Mouse (Mus musculus): Measurements from ENCODE around the gene Elane. TPM values are rescaled to one million over a fixed set of nuclear protein-coding genes. Genes with fewer than 3 reads are reported as not detected.

The Elane gene
- polyA plus RNA-seq, 1 experiment: not detected

GRCm38 (mm10) chr10:79862925-79863324 is 23.1 kb upstream of the Elane start:
- peaks cover 1% of the 10 kb centered on the region; the same call in 1 of the 2 replicates for H3K4me1 ChIP-seq (ENCODE audit: control insufficient read depth, insufficient read depth, low read length)

GRCm38 (mm10) chr10:79864351-79865188 is 21.5 kb upstream of the Elane start:
- TF ChIP-seq CTCF (IDR thresholded peaks at IDR 0.05; ENCODE audit: extremely low read depth, insufficient read depth, low read length) (no peak), POLR2A (IDR thresholded peaks at IDR 0.05; ENCODE audit: extremely low read depth, insufficient read depth, low read length) (no peak)
- H3K4me3 ChIP-seq (ENCODE audit: insufficient read depth, low read length): no peak overlapping the region
- 0 out of 2 replicates have a peak, but pooled peaks cover 1% of the 10 kb centered on the region for H3K4me1 ChIP-seq (ENCODE audit: control insufficient read depth, insufficient read depth, low read length)
- H3K27ac ChIP-seq (ENCODE audit: insufficient read depth, low read length): no peak overlapping the region

More at GRCm38 (mm10) chr10:79862925-79863324, 23.1 kb upstream of the Elane start:
- Histone ChIP-seq H3K4me3 (ENCODE audit: insufficient read depth, low read length) (no peak overlapping the region), H3K27ac (ENCODE audit: insufficient read depth, low read length) (no peak overlapping the region)
- TF ChIP-seq CTCF (IDR thresholded peaks at IDR 0.05; ENCODE audit: extremely low read depth, insufficient read depth, low read length): no peak
- no peak for TF ChIP-seq POLR2A (IDR thresholded peaks at IDR 0.05; ENCODE audit: extremely low read depth, insufficient read depth, low read length)

GRCm38 (mm10) chr10:79865189-79865601 is 20.9 kb upstream of the Elane start:
- Histone ChIP-seq H3K4me3 (ENCODE audit: insufficient read depth, low read length) (no peak overlapping the region), H3K27ac (ENCODE audit: insufficient read depth, low read length) (no peak overlapping the region), H3K4me1 (ENCODE audit: control insufficient read depth, insufficient read depth, low read length) (0 out of 2 replicates have a peak, but pooled peaks cover 1% of the 10 kb centered on the region)
- no peak for TF ChIP-seq POLR2A (IDR thresholded peaks at IDR 0.05; ENCODE audit: extremely low read depth, insufficient read depth, low read length)
- TF ChIP-seq CTCF (IDR thresholded peaks at IDR 0.05; ENCODE audit: extremely low read depth, insufficient read depth, low read length): no peak

GRCm38 (mm10) chr10:79865801-79866295 is 20.2 kb upstream of the Elane start:
- H3K4me1 ChIP-seq (ENCODE audit: control insufficient read depth, insufficient read depth, low read length): 0 out of 2 replicates have a peak, but pooled peaks cover 1% of the 10 kb centered on the region
- no peak for TF ChIP-seq POLR2A (IDR thresholded peaks at IDR 0.05; ENCODE audit: extremely low read depth, insufficient read depth, low read length)
- 0 out of 2 replicates have a peak, but pooled peaks have one; percentile 19 for TF ChIP-seq CTCF (IDR thresholded peaks at IDR 0.05; ENCODE audit: extremely low read depth, insufficient read depth, low read length)
- H3K27ac ChIP-seq (ENCODE audit: insufficient read depth, low read length): no peak overlapping the region
- no peak overlapping the region for H3K4me3 ChIP-seq (ENCODE audit: insufficient read depth, low read length)

DNA sequence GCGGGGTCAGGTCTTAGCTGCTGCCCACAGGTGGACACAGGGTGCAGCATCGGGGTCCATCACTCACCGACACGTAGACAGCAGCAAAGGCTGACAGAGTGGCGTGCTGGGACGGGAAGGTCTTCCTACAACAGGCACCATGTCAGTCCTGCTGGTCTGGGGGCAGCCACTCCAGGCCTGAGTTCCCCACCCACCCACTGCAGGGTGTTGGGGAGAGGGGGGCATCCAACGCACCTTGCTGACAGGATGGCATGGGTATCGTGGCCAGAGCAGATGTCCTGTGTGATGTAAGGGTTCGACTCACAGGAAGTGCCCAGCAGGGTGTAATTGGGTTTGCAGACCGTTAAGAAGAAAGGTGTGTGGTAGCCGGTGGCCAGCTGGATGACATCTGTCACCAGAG is 19.4 kb upstream of the Elane start:
- no peak overlapping the region for H3K4me3 ChIP-seq (ENCODE audit: insufficient read depth, low read length)
- 0 out of 2 replicates have a peak, but pooled peaks cover 1% of the 10 kb centered on the region for H3K4me1 ChIP-seq (ENCODE audit: control insufficient read depth, insufficient read depth, low read length)
- TF ChIP-seq POLR2A (IDR thresholded peaks at IDR 0.05; ENCODE audit: extremely low read depth, insufficient read depth, low read length) (no peak), CTCF (IDR thresholded peaks at IDR 0.05; ENCODE audit: extremely low read depth, insufficient read depth, low read length) (no peak)
- H3K27ac ChIP-seq (ENCODE audit: insufficient read depth, low read length): no peak overlapping the region

DNA sequence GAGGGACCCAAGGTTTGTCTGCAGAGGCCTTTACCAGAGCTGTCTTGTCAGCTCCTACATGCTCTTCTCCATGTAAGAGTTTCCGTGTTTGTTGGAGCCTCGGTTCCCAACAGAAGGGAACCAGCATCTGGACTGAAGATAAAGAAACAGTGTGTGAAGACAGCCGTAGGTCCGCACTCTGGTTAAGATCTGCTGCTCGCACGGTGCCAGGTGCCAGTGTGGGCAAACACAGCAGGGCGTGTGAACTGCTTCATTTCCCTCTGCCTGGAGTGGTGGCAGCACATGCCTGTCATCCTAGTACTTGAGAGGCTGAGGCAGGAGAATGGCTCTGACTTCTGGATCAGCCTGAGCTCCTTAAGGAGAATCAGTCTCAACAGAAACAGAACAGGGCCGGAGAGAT is 14.2 kb upstream of the Elane start:
- TF ChIP-seq CTCF (IDR thresholded peaks at IDR 0.05; ENCODE audit: extremely low read depth, insufficient read depth, low read length) (no peak), POLR2A (IDR thresholded peaks at IDR 0.05; ENCODE audit: extremely low read depth, insufficient read depth, low read length) (no peak)
- H3K27ac ChIP-seq (ENCODE audit: insufficient read depth, low read length): no peak overlapping the region
- H3K4me1 ChIP-seq (ENCODE audit: control insufficient read depth, insufficient read depth, low read length): no peaks in the 10 kb centered on the region
- no peak overlapping the region for H3K4me3 ChIP-seq (ENCODE audit: insufficient read depth, low read length)

GRCm38 (mm10) chr10:79872862-79873261 is 13.2 kb upstream of the Elane start:
- TF ChIP-seq CTCF (IDR thresholded peaks at IDR 0.05; ENCODE audit: extremely low read depth, insufficient read depth, low read length): no peak
- H3K27ac ChIP-seq (ENCODE audit: insufficient read depth, low read length): no peak overlapping the region
- no peaks in the 10 kb centered on the region for H3K4me1 ChIP-seq (ENCODE audit: control insufficient read depth, insufficient read depth, low read length)
- peak overlapping the region; percentile 86; the same call in 1 of the 2 replicates for H3K4me3 ChIP-seq (ENCODE audit: insufficient read depth, low read length)

DNA sequence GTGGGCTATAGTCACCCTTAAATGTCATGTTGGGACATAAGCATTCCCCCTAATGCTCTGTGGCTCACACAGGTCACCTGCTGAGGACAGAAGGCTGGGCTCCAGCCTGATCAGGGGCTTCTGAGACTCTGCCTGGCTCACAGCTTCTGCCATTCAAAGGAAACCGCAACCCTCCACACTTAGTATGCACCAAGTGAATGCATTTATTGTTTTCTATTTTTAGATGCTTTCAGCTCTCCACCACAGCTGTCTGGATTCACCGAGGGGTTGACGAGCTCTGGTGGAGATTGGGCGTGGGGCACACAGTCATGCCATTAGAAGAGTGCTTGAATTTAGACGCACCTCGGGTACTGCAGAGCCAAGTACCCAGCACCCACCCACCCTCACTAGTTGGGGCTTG is 12.7 kb upstream of the Elane start:
- no peaks in the 10 kb centered on the region for H3K4me1 ChIP-seq (ENCODE audit: control insufficient read depth, insufficient read depth, low read length)
- no peak overlapping the region for H3K27ac ChIP-seq (ENCODE audit: insufficient read depth, low read length)

DNA sequence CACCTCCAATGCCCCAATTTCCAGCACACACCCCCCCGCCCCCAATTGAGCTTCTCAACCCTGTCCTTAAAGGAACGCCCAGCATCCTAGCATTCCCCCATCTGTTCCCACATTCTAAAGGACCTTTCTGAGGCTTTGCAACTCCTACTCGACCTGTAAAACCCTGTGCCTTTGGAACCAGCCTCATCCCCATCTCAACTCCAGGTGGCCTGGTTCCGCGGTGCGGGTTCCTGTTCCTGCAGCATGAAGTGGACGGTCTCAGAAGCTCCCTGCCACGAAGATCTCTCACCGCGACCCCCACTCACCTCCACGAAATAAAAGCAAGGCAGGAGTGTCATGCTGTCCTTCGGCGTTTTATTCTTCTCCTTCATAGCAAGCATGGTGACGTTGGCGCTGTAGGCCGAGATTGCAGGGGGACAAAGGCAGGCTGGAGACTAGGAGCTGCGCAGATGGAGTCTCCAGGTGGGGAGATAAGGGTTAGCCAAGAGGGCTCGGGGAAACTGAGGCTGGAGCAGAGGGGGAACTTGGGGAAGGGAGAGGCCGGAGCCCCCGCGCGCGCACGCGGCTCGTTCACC is 12.2 kb upstream of the Elane start:
- Histone ChIP-seq H3K4me3 (ENCODE audit: insufficient read depth, low read length) (peak overlapping the region; percentile 86), H3K27ac (ENCODE audit: insufficient read depth, low read length) (peak overlapping the region; percentile 55), H3K4me1 (ENCODE audit: control insufficient read depth, insufficient read depth, low read length) (no peaks in the 10 kb centered on the region)
- no peak for TF ChIP-seq POLR2A (IDR thresholded peaks at IDR 0.05; ENCODE audit: extremely low read depth, insufficient read depth, low read length)
- no peak for TF ChIP-seq CTCF (IDR thresholded peaks at IDR 0.05; ENCODE audit: extremely low read depth, insufficient read depth, low read length)

More for the DNA sequence above, 12.7 kb upstream of the Elane start:
- H3K4me3 ChIP-seq (ENCODE audit: insufficient read depth, low read length): peak overlapping the region; percentile 86
- no peak for TF ChIP-seq CTCF (IDR thresholded peaks at IDR 0.05; ENCODE audit: extremely low read depth, insufficient read depth, low read length)
- TF ChIP-seq POLR2A (IDR thresholded peaks at IDR 0.05; ENCODE audit: extremely low read depth, insufficient read depth, low read length): no peak
